Mouse (Mus musculus): ENCODE data around the gene Gm13889. TPM values are rescaled to one million over a fixed set of nuclear protein-coding genes. Genes with fewer than 3 reads are reported as not detected.

The Gm13889 gene
- 4.2 and 5.2 TPM in 2 replicates for polyA plus RNA-seq (2016; fragmentation: Nextera tagmentation; extraction: Ambion mirVana)

- peak; percentile 68 for ATAC-seq (ENCODE audit: low FRiP score, low read depth)
- Histone ChIP-seq H3K27ac (replicated peaks) (peak within 1 kb of the TSS; percentile 42; the same call in 1 of the 2 replicates), H3K4me3 (peak within 1 kb of the TSS; percentile 68), H3K27me3 (peaks cover 60% of the 10 kb centered on the region), H3K9me3 (no peaks in the 10 kb centered on the region), H3K36me3 (no peaks in the 10 kb centered on the region), H3K9ac (replicated peaks) (peak within 1 kb of the TSS; percentile 68), H3K4me1 (peaks cover 37% of the 10 kb centered on the region), H3K4me2 (replicated peaks) (peak within 1 kb of the TSS; percentile 99)
- 5% methylated on average over 57 of the region's 62 CpGs for WGBS
Observed at GRCm38 (mm10) chr2:93956908-93957784, at the start of gene Gm13889. Gene Gm13889, minus strand, starts transcription at chr2:93957201.

- 3% methylated on average over 2 of the region's 2 CpGs for WGBS
- H3K27me3 ChIP-seq: no peaks in the 10 kb centered on the region
- H3K4me1 ChIP-seq: no peaks in the 10 kb centered on the region
- H3K4me3 ChIP-seq: no peak overlapping the region
- H3K4me2 ChIP-seq (replicated peaks): no peak overlapping the region
- H3K9ac ChIP-seq (replicated peaks): no peak overlapping the region
- H3K36me3 ChIP-seq: peaks cover 84% of the 10 kb centered on the region
- no peak overlapping the region for H3K27ac ChIP-seq (replicated peaks)
- ATAC-seq (ENCODE audit: low FRiP score, low read depth): 0 out of 2 replicates have a peak, but pooled peaks have one; percentile 58
- H3K9me3 ChIP-seq: no peaks in the 10 kb centered on the region
Observed at GRCm38 (mm10) chr2:94002331-94002730, 45.3 kb upstream of the Gm13889 start.

- Histone ChIP-seq H3K4me2 (replicated peaks) (no peak overlapping the region), H3K9ac (replicated peaks) (no peak overlapping the region), H3K27me3 (no peaks in the 10 kb centered on the region), H3K27ac (replicated peaks) (no peak overlapping the region), H3K36me3 (peaks cover 85% of the 10 kb centered on the region), H3K4me1 (no peaks in the 10 kb centered on the region), H3K4me3 (no peak overlapping the region), H3K9me3 (no peaks in the 10 kb centered on the region)
- WGBS: 84% methylated on average over 4 of the region's 4 CpGs
- ATAC-seq (ENCODE audit: low FRiP score, low read depth): no peak
Observed at GRCm38 (mm10) chr2:94001918-94002317, 44.9 kb upstream of the Gm13889 start.

GRCm38 (mm10) chr2:94001411-94001810 lies 44.4 kb upstream of the Gm13889 start:
- H3K9me3 ChIP-seq: no peaks in the 10 kb centered on the region
- peaks cover 84% of the 10 kb centered on the region for H3K36me3 ChIP-seq
- no peak overlapping the region for H3K27ac ChIP-seq (replicated peaks)
- no peak overlapping the region for H3K4me3 ChIP-seq
- WGBS: 92% methylated on average over 6 of the region's 6 CpGs
- no peak for ATAC-seq (ENCODE audit: low FRiP score, low read depth)
- no peaks in the 10 kb centered on the region for H3K27me3 ChIP-seq
- no peak overlapping the region for H3K4me2 ChIP-seq (replicated peaks)
- no peaks in the 10 kb centered on the region for H3K4me1 ChIP-seq
- no peak overlapping the region for H3K9ac ChIP-seq (replicated peaks)

GRCm38 (mm10) chr2:93996254-93996653 lies 39.3 kb upstream of the Gm13889 start, which contains the start of gene Gm27027:
Gene Gm27027, minus strand, starts transcription at chr2:93996354.
- H3K9ac ChIP-seq (replicated peaks): no peak within 1 kb of the TSS
- H3K36me3 ChIP-seq: peaks cover 69% of the 10 kb centered on the region
- H3K4me1 ChIP-seq: peaks cover 12% of the 10 kb centered on the region
- H3K27me3 ChIP-seq: no peaks in the 10 kb centered on the region
- no peak within 1 kb of the TSS for H3K4me2 ChIP-seq (replicated peaks)
- no peak within 1 kb of the TSS for H3K27ac ChIP-seq (replicated peaks)
- H3K9me3 ChIP-seq: no peaks in the 10 kb centered on the region
- no peak for ATAC-seq (ENCODE audit: low FRiP score, low read depth)
- WGBS: 91% methylated on average over 6 of the region's 6 CpGs
- no peak within 1 kb of the TSS for H3K4me3 ChIP-seq

- H3K27ac ChIP-seq (replicated peaks): no peak overlapping the region
- peaks cover 12% of the 10 kb centered on the region for H3K4me1 ChIP-seq
- ATAC-seq (ENCODE audit: low FRiP score, low read depth): no peak
- no peak overlapping the region for H3K4me3 ChIP-seq
- H3K9me3 ChIP-seq: no peaks in the 10 kb centered on the region
- H3K27me3 ChIP-seq: no peaks in the 10 kb centered on the region
- WGBS: 57% methylated on average over 3 of the region's 3 CpGs
- peaks cover 72% of the 10 kb centered on the region for H3K36me3 ChIP-seq
- no peak overlapping the region; the same call in 1 of the 2 replicates for H3K9ac ChIP-seq (replicated peaks)
- no peak overlapping the region for H3K4me2 ChIP-seq (replicated peaks)
Observed at GRCm38 (mm10) chr2:93992810-93993209, 35.8 kb upstream of the Gm13889 start.

GRCm38 (mm10) chr2:93992259-93992658 lies 35.3 kb upstream of the Gm13889 start:
- H3K27me3 ChIP-seq: no peaks in the 10 kb centered on the region
- H3K9me3 ChIP-seq: no peaks in the 10 kb centered on the region
- ATAC-seq (ENCODE audit: low FRiP score, low read depth): no peak
- H3K4me3 ChIP-seq: no peak overlapping the region
- H3K4me1 ChIP-seq: peaks cover 12% of the 10 kb centered on the region
- 0 out of 2 replicates have a peak overlapping the region, but pooled peaks have one; percentile 8 for H3K27ac ChIP-seq (replicated peaks)
- H3K9ac ChIP-seq (replicated peaks): no peak overlapping the region
- 40% methylated on average over 5 of the region's 5 CpGs for WGBS
- peaks cover 74% of the 10 kb centered on the region for H3K36me3 ChIP-seq
- H3K4me2 ChIP-seq (replicated peaks): no peak overlapping the region

GRCm38 (mm10) chr2:93991336-93991735 lies 34.3 kb upstream of the Gm13889 start:
- Histone ChIP-seq H3K9ac (replicated peaks) (no peak overlapping the region), H3K4me3 (no peak overlapping the region), H3K27me3 (no peaks in the 10 kb centered on the region), H3K4me2 (replicated peaks) (no peak overlapping the region), H3K27ac (replicated peaks) (no peak overlapping the region), H3K9me3 (no peaks in the 10 kb centered on the region), H3K36me3 (peaks cover 75% of the 10 kb centered on the region), H3K4me1 (peaks cover 12% of the 10 kb centered on the region)
- WGBS: 89% methylated on average over 3 of the region's 3 CpGs
- no peak for ATAC-seq (ENCODE audit: low FRiP score, low read depth)

- Histone ChIP-seq H3K27ac (replicated peaks) (no peak overlapping the region), H3K4me1 (peaks cover 12% of the 10 kb centered on the region), H3K9ac (replicated peaks) (no peak overlapping the region), H3K27me3 (no peaks in the 10 kb centered on the region), H3K36me3 (peaks cover 63% of the 10 kb centered on the region), H3K4me3 (no peak overlapping the region), H3K9me3 (no peaks in the 10 kb centered on the region), H3K4me2 (replicated peaks) (no peak overlapping the region)
- 93% methylated on average over 2 of the region's 2 CpGs for WGBS
- no peak for ATAC-seq (ENCODE audit: low FRiP score, low read depth)
Observed at GRCm38 (mm10) chr2:93988440-93988839, 31.4 kb upstream of the Gm13889 start.

GRCm38 (mm10) chr2:93982457-93983235 lies 25.6 kb upstream of the Gm13889 start:
- Histone ChIP-seq H3K9ac (replicated peaks) (no peak overlapping the region), H3K4me2 (replicated peaks) (no peak overlapping the region), H3K27me3 (0 out of 2 replicates have a peak, but pooled peaks cover under 1% of the 10 kb centered on the region), H3K4me3 (no peak overlapping the region), H3K9me3 (no peaks in the 10 kb centered on the region), H3K4me1 (no peaks in the 10 kb centered on the region), H3K36me3 (peaks cover 67% of the 10 kb centered on the region), H3K27ac (replicated peaks) (no peak overlapping the region)
- ATAC-seq (ENCODE audit: low FRiP score, low read depth): no peak
- 91% methylated on average over 4 of the region's 4 CpGs for WGBS

GRCm38 (mm10) chr2:93979249-93980120 lies 22.5 kb upstream of the Gm13889 start:
- H3K27me3 ChIP-seq: 0 out of 2 replicates have a peak, but pooled peaks cover 3% of the 10 kb centered on the region
- no peak overlapping the region for H3K27ac ChIP-seq (replicated peaks)
- H3K4me3 ChIP-seq: no peak overlapping the region
- no peak overlapping the region for H3K9ac ChIP-seq (replicated peaks)
- 91% methylated on average over 7 of the region's 7 CpGs for WGBS
- ATAC-seq (ENCODE audit: low FRiP score, low read depth): no peak
- H3K36me3 ChIP-seq: peaks cover 50% of the 10 kb centered on the region
- H3K4me2 ChIP-seq (replicated peaks): no peak overlapping the region
- peaks cover 25% of the 10 kb centered on the region for H3K4me1 ChIP-seq
- no peaks in the 10 kb centered on the region for H3K9me3 ChIP-seq

Data from midbrain, embryonic 12.5 days (tissue).